Mouse (Mus musculus) lung, postnatal 0 days (tissue): ENCODE measurements at regions not wholly inside any gene's neighbourhood (a gene's known extent, or its start where the extent isn't known, plus 50 kb on each side); places are given as distances from the start of the nearest gene placed in this dataset.
"Not testable (repeated sequence)": the region's sequence is repeated elsewhere in the genome, so short reads cannot be mapped to it uniquely, and the experiment has no call there.

ENCODE experiments used
- CTCF ChIP-seq: IDR thresholded peaks from 2 replicates; pipeline ENCODE4 v1.5.1; 2016; ENCODE audit warnings: antibody characterized with exemption, mild to moderate bottlenecking
- EP300 ChIP-seq: IDR thresholded peaks from 2 replicates; pipeline ENCODE4 v1.6.1; 2016; ENCODE audit warnings: antibody characterized with exemption, mild to moderate bottlenecking, control low read depth

- not testable (repeated sequence) for TF ChIP-seq CTCF, EP300
These were observed 393.2 kb downstream of the Gpm6a start for GRCm38 (mm10) chr8:55347851-55348250.
